Mouse (Mus musculus) urinary bladder, postnatal 25 days (tissue): ENCODE measurements around the gene Ank3.

Source experiments
- DNase-seq: peaks from one replicate; pipeline ENCODE4 v3.0.0; 2022; ENCODE audit warnings: low spot score

Gene Ank3

GRCm38 (mm10) chr10:69670496-69670895, 271.9 kb downstream of the Ank3 start:
- no peak for DNase-seq

- DNase-seq, result no peak
Observed at GRCm38 (mm10) chr10:69670959-69671358, 272.4 kb downstream of the Ank3 start.

GRCm38 (mm10) chr10:69671505-69671904, 272.9 kb downstream of the Ank3 start:
- DNase-seq, result no peak

- DNase-seq, result no peak
Observed at GRCm38 (mm10) chr10:69672545-69672944, 274.0 kb downstream of the Ank3 start.

- DNase-seq, result no peak
Observed at GRCm38 (mm10) chr10:69678230-69678629, 279.7 kb downstream of the Ank3 start.

- DNase-seq, result no peak
Observed at GRCm38 (mm10) chr10:69686336-69686735, 287.8 kb downstream of the Ank3 start.

- DNase-seq, result no peak
Observed at GRCm38 (mm10) chr10:69689096-69689495, 290.5 kb downstream of the Ank3 start.

- no peak for DNase-seq
Observed at GRCm38 (mm10) chr10:69690131-69690960, 291.8 kb downstream of the Ank3 start.

GRCm38 (mm10) chr10:69690961-69691451, 292.4 kb downstream of the Ank3 start:
- DNase-seq, result no peak

GRCm38 (mm10) chr10:69696019-69696418, 297.4 kb downstream of the Ank3 start:
- no peak for DNase-seq

- no peak for DNase-seq
Observed at GRCm38 (mm10) chr10:69698699-69699098, 300.1 kb downstream of the Ank3 start.

GRCm38 (mm10) chr10:69701226-69701625, 302.7 kb downstream of the Ank3 start:
- no peak for DNase-seq

- no peak for DNase-seq
Observed at GRCm38 (mm10) chr10:69705806-69706768, 307.5 kb downstream of the Ank3 start.

GRCm38 (mm10) chr10:69706851-69707788, 308.5 kb downstream of the Ank3 start:
- no peak for DNase-seq

- DNase-seq, result no peak
Observed at GRCm38 (mm10) chr10:69707844-69708550, 309.4 kb downstream of the Ank3 start.

GRCm38 (mm10) chr10:69709631-69710030, 311.1 kb downstream of the Ank3 start:
- no peak for DNase-seq

GRCm38 (mm10) chr10:69710802-69711201, 312.2 kb downstream of the Ank3 start:
- DNase-seq, result no peak

GRCm38 (mm10) chr10:69716907-69717306, 318.3 kb downstream of the Ank3 start:
- no peak for DNase-seq

- DNase-seq, result no peak
Observed at GRCm38 (mm10) chr10:69719421-69719820, 320.8 kb downstream of the Ank3 start.

GRCm38 (mm10) chr10:69719901-69720415, 321.4 kb downstream of the Ank3 start:
- DNase-seq, result no peak

- DNase-seq, result no peak
Observed at GRCm38 (mm10) chr10:69720452-69720851, 321.9 kb downstream of the Ank3 start.
